Mouse (Mus musculus): ENCODE results near the gene Gpr19. TPM values are rescaled to one million over a fixed set of nuclear protein-coding genes. Genes with fewer than 3 reads are reported as not detected.

The Gpr19 gene
- total and polyA plus RNA-seq, 2 experiments from 2014 or later = 9.4 to 13.4 TPM

DNA sequence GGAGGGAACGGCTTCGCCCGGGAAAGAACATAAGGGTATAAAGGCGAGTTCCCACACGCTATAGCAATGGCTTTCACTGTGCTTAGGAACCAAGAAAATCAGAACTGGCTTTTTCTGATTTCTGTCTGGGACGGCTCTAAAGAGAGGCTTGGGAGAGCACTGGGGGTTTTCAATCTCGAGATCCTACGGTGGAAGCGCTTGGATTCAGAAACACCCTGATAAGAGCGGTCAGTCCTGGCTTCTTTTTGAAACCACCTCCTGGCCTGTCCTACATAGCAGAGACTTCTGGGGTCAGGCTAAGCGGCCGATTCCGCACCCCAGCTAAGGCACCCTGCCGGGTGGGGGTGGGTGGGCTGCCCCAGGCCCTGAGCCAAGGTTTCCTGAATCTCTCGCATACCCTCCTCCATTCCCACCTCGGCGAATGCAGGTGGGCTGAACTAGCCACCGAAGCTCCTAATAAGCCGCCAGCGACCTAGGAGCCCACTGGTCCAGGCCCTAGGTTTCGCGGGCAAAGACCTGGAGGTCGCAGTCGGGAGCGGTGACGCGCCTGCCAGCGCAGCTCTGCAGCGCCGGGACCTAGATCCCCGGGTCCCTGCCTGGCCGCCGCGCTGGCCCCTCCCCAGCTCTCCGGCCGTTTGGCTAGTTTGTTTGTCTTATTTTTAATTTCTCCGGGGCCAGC lies 21.3 kb upstream of the Gpr19 start:
- ATAC-seq (ENCODE audit: insufficient read depth, low read depth) (peak; percentile 12), DNase-seq (ENCODE audit: low spot score) (peak; percentile 49)
- Histone ChIP-seq H3K9me3 (replicated peaks; ENCODE audit: control insufficient read depth, low read length) (no peaks in the 10 kb centered on the region), H3K4me2 (ENCODE audit: low read depth, low read length) (peak overlapping the region; percentile 88), H3K27me3 (ENCODE audit: control insufficient read depth, insufficient read depth, low read length) (no peaks in the 10 kb centered on the region), H3K4me1 (ENCODE audit: control insufficient read depth, insufficient read depth) (peaks cover 16% of the 10 kb centered on the region; the same call in 1 of the 2 replicates), H3K36me3 (replicated peaks; ENCODE audit: control insufficient read depth, insufficient read depth, low read length) (0 out of 2 replicates have a peak, but pooled peaks cover 14% of the 10 kb centered on the region), H3K9ac (replicated peaks; ENCODE audit: low read depth, low read length) (peak overlapping the region; percentile 98), H3K27ac (ENCODE audit: low read depth) (peak overlapping the region; percentile 98), H3K4me3 (ENCODE audit: low read depth, low read length) (peak overlapping the region; percentile 97)
- 3% methylated on average over 37 of the region's 37 CpGs for WGBS
- TF ChIP-seq EP300 (IDR thresholded peaks at IDR 0.05; ENCODE audit: low read depth) (no peak), CTCF (IDR thresholded peaks at IDR 0.05; ENCODE audit: low read depth) (no peak)

DNA sequence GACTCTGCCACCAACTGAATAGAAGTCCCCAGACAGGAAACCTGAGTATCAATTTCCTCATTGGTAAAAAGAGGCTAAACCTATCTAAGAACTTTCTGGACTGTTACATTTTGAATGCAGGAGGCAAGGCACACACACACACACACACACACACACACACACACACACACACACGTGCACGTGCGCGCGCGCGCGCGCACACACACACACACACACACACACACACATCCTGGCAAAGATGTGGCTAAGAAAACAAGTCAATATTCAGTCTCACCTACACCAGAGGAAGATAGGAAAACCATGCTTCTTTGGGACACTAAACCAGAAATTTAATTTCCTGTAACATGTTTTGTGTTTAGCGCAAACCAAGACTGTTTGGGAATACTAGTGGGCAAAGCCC lies 20.4 kb upstream of the Gpr19 start:
- Histone ChIP-seq H3K4me3 (ENCODE audit: low read depth, low read length) (no peak overlapping the region), H3K27me3 (ENCODE audit: control insufficient read depth, insufficient read depth, low read length) (no peaks in the 10 kb centered on the region), H3K4me1 (ENCODE audit: control insufficient read depth, insufficient read depth) (peaks cover 14% of the 10 kb centered on the region; the same call in 1 of the 2 replicates), H3K4me2 (ENCODE audit: low read depth, low read length) (peak overlapping the region; percentile 88; the same call in 1 of the 2 replicates), H3K9me3 (replicated peaks; ENCODE audit: control insufficient read depth, low read length) (no peaks in the 10 kb centered on the region), H3K36me3 (replicated peaks; ENCODE audit: control insufficient read depth, insufficient read depth, low read length) (0 out of 2 replicates have a peak, but pooled peaks cover 9% of the 10 kb centered on the region), H3K27ac (ENCODE audit: low read depth) (peak overlapping the region; percentile 98), H3K9ac (replicated peaks; ENCODE audit: low read depth, low read length) (peak overlapping the region; percentile 98; the same call in 1 of the 2 replicates)
- ATAC-seq (ENCODE audit: insufficient read depth, low read depth) (no peak), DNase-seq (ENCODE audit: low spot score) (no peak)
- WGBS = 97% methylated on average over 10 of the region's 10 CpGs
- no peak for TF ChIP-seq EP300 (IDR thresholded peaks at IDR 0.05; ENCODE audit: low read depth)
- no peak for TF ChIP-seq CTCF (IDR thresholded peaks at IDR 0.05; ENCODE audit: low read depth)

DNA sequence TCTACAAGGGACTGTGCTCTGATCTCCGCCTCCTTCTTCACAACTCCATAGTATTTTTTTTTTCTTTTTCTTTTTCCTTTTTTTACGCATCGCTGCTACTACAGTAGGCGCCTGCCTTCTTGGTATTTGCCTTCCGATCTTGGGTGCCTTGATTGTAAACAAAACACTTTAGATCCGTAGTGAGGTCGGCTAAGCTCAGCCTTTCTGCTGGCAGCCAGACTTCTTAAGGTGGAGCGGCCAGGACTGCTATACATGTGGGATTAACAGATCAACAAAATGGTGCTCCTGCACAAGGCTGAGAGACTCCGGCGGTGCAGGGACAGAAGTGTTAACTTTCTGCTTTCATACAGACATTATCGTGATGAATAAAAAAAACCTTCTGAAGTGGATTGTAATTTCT lies 18.7 kb upstream of the Gpr19 start:
- DNase-seq (ENCODE audit: low spot score) (peak; percentile 65), ATAC-seq (ENCODE audit: insufficient read depth, low read depth) (no peak)
- Histone ChIP-seq H3K36me3 (replicated peaks; ENCODE audit: control insufficient read depth, insufficient read depth, low read length) (no peaks in the 10 kb centered on the region), H3K27ac (ENCODE audit: low read depth) (peak overlapping the region; percentile 76), H3K4me3 (ENCODE audit: low read depth, low read length) (peak overlapping the region; percentile 57), H3K4me1 (ENCODE audit: control insufficient read depth, insufficient read depth) (0 out of 2 replicates have a peak, but pooled peaks cover 5% of the 10 kb centered on the region), H3K9me3 (replicated peaks; ENCODE audit: control insufficient read depth, low read length) (no peaks in the 10 kb centered on the region), H3K27me3 (ENCODE audit: control insufficient read depth, insufficient read depth, low read length) (no peaks in the 10 kb centered on the region), H3K4me2 (ENCODE audit: low read depth, low read length) (peak overlapping the region; percentile 83), H3K9ac (replicated peaks; ENCODE audit: low read depth, low read length) (peak overlapping the region; percentile 63)
- TF ChIP-seq CTCF (IDR thresholded peaks at IDR 0.05; ENCODE audit: low read depth) (no peak), EP300 (IDR thresholded peaks at IDR 0.05; ENCODE audit: low read depth) (no peak)
- WGBS = under 1% methylated on average over 11 of the region's 11 CpGs

DNA sequence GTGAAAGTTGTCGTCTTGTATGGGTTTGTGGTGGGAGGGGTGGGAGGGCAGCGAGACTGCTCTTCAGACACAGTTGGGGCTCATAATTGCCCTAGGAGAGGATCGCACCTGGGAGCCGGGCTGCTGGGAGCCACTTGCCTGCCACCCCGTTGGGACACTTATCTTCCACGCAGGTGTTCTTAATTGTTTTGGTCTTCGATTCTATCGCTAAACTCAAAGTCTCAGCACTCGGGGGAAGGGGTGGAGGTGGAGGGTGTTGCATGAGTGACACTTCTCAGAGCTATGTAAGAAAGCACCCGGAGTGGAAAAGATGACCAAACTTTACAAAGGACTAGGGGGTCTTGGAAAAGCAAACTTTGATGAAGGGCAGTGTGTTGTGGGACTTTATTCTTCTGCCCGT lies 18.3 kb upstream of the Gpr19 start:
- H3K4me1 ChIP-seq (ENCODE audit: control insufficient read depth, insufficient read depth) = 0 out of 2 replicates have a peak, but pooled peaks cover 5% of the 10 kb centered on the region
- H3K27me3 ChIP-seq (ENCODE audit: control insufficient read depth, insufficient read depth, low read length) = no peaks in the 10 kb centered on the region
- peak overlapping the region; percentile 63 for H3K9ac ChIP-seq (replicated peaks; ENCODE audit: low read depth, low read length)
- no peaks in the 10 kb centered on the region for H3K36me3 ChIP-seq (replicated peaks; ENCODE audit: control insufficient read depth, insufficient read depth, low read length)
- peak; percentile 45 for DNase-seq (ENCODE audit: low spot score)
- TF ChIP-seq EP300 (IDR thresholded peaks at IDR 0.05; ENCODE audit: low read depth) (no peak), CTCF (IDR thresholded peaks at IDR 0.05; ENCODE audit: low read depth) (no peak)
- H3K27ac ChIP-seq (ENCODE audit: low read depth) = peak overlapping the region; percentile 76
- H3K4me2 ChIP-seq (ENCODE audit: low read depth, low read length) = peak overlapping the region; percentile 83
- no peaks in the 10 kb centered on the region for H3K9me3 ChIP-seq (replicated peaks; ENCODE audit: control insufficient read depth, low read length)
- H3K4me3 ChIP-seq (ENCODE audit: low read depth, low read length) = peak overlapping the region; percentile 57
- WGBS = 2% methylated on average over 11 of the region's 11 CpGs
- no peak for ATAC-seq (ENCODE audit: insufficient read depth, low read depth)

DNA sequence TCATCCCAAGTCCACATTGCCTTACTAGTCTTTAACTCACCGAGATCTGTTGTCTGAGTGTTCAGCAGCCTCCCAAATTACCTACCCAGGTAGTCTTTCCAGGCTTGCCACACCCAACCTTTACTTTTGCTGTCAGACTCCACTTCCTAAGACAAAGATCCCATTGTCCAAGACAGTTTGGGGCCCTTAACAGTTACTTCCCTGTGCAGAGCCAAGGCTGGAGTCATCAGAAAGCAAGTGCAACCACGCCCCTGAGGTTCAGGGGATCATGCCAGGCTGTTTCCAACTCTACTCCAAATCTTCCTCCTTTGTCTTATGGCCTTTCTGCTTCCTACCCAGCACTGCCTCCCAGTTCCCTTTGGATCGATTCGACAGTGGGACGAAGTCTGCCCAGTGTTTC lies 16.1 kb upstream of the Gpr19 start:
- 89% methylated on average over 5 of the region's 5 CpGs for WGBS
- no peak overlapping the region for H3K9ac ChIP-seq (replicated peaks; ENCODE audit: low read depth, low read length)
- ATAC-seq (ENCODE audit: insufficient read depth, low read depth) (no peak), DNase-seq (ENCODE audit: low spot score) (no peak)
- no peak overlapping the region for H3K4me3 ChIP-seq (ENCODE audit: low read depth, low read length)
- H3K36me3 ChIP-seq (replicated peaks; ENCODE audit: control insufficient read depth, insufficient read depth, low read length) = no peaks in the 10 kb centered on the region
- TF ChIP-seq EP300 (IDR thresholded peaks at IDR 0.05; ENCODE audit: low read depth) (no peak), CTCF (IDR thresholded peaks at IDR 0.05; ENCODE audit: low read depth) (no peak)
- H3K9me3 ChIP-seq (replicated peaks; ENCODE audit: control insufficient read depth, low read length) = no peaks in the 10 kb centered on the region
- H3K4me1 ChIP-seq (ENCODE audit: control insufficient read depth, insufficient read depth) = 0 out of 2 replicates have a peak, but pooled peaks cover 5% of the 10 kb centered on the region
- no peak overlapping the region for H3K4me2 ChIP-seq (ENCODE audit: low read depth, low read length)
- H3K27me3 ChIP-seq (ENCODE audit: control insufficient read depth, insufficient read depth, low read length) = no peaks in the 10 kb centered on the region
- H3K27ac ChIP-seq (ENCODE audit: low read depth) = no peak overlapping the region

Measured in heart, postnatal 0 days (tissue).